Mouse (Mus musculus) embryo, embryonic 11 days (tissue): ENCODE results near the gene Scrn3.

Experiments used
- DNase-seq: peaks from one replicate; pipeline ENCODE4 v3.0.0-alpha.2; 2015

The Scrn3 gene

DNA sequence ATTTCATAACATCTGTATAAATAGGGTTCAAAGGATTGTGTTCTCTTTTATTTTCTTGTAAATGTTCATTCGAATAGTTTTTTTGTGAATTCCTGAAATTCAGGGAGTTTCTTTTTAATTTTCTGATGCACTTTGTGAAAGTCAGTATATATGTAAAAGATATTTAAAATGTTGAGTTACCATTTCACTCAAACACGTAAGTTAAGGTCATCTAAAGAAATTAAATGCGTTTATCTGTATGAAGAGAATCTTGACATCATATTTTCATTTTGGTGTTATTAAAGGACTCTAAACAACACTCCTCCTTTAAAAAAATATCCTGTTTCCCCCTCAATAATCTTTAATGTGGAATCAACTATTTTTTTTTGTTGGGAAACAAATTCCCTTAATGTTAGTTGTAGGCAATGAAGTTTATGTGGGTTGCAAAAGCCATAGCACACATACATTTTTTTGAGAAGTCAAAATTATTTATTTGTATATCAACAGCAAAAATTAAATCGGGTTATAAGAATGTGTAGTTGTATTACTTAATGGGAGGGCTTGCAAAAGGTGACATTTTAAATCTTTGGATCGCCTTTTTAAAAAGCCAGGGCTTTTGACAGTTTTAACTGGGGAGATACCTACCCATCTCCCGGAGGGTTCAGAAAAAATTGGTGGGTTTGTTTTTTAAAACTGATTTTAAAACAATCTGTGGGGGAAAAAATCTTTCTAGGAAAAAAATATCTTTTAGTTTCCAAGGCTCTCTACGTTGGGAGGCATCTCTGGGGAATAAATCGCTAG, 37.0 kb upstream of the Scrn3 start:
- peak; percentile 16 for DNase-seq

DNA sequence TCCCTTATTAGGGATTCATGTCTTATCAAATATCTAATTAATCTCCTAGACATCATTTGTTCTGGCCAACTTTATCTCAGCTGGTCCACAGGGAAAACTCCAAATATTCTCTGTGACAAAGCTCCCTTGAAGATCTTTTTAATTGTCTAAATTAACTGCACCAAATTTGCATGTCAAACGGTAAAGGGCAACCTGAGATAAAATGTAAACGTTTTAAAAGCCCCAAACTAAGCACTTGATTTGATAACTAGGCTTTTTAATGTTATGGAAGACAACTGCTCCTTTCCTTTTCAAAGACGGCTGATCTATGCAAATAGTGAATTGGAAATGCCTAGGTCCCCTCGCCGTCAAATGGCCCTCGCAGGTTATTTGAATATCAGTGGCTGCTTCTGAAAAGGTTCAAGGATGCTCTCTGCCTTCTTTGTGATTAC, 36.2 kb upstream of the Scrn3 start:
- DNase-seq, result peak; percentile 68

DNA sequence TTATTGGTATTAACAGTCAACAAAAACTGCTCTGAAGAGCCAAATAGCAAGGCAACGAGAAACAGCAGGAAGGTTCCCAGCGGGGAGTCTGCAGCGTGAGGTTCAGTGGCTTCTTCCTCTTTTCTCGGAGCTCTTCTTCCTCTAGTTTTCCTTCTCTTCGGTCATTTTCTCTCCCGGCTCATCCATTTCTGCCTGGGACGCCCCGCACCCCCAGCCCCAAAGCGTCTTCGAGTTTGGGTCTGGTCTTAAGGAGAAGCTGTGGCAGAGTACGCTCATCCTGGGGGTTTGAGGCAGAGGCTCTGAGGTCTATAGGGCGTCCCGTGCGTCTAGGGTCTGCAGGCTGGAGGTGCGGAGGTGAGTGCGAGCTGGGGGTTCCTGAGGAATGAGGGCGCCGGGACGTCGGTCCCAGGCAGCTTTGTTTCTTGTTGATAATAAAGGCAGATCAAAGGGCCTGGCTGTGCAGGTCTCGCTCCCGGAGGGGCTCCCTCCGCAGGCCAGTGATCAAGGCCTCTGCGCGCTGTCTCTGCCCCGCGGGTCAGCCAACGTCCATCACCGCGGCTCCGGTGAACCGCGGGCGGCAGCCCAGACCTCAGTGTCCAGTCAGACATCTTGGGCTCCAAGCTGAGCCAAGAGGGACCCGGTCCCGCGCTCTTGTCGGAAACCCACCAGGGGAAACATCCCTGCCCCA, 35.2 kb upstream of the Scrn3 start:
- peak; percentile 66 for DNase-seq

DNA sequence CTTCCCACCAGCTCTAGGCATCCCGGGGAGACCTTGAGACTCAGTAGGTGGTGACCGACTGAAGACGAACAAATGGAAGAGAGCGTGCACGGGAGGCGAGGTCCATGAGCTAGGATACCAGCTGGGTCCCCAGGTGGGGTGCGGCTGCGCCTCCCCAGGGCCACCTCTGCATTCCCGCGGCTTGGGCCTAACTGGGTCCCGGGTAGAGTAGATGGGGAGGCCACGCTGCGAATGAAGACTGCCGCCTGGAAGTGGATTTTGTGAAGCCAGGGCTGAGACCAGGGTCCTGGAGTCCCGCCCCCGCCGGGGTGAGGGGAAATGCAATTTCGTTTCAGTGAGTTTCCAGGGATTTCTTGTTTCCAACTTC, 34.7 kb upstream of the Scrn3 start:
- peak; percentile 50 for DNase-seq

- DNase-seq, result peak; percentile 96
Observed at GRCm38 (mm10) chr2:73278131-73278854, 34.1 kb upstream of the Scrn3 start.

DNA sequence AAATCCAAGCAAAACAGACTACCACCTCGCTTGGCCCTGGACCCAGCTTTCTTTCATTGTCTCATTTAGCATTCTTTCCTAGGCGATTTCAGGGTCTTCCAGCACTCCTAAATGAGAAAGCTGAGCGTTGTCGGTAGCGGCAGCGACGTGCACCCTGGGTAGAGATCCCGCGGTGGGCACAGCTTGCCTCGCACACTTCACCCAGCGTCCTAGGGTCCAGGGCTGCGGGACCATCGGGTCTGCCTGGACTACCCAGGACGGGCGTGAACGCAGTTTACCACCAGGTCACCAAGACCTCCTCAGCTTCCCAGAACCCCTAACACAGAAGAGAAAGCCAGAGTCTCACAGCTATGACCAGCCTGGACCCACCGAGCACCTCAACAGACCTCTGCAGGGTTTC, 33.5 kb upstream of the Scrn3 start:
- peak; percentile 44 for DNase-seq

- DNase-seq, result peak; percentile 60
Observed at GRCm38 (mm10) chr2:73279271-73280038, 32.9 kb upstream of the Scrn3 start.

- peak; percentile 47 for DNase-seq
Observed at GRCm38 (mm10) chr2:73280356-73281047, 31.9 kb upstream of the Scrn3 start.

- peak; percentile 39 for DNase-seq
Observed at GRCm38 (mm10) chr2:73281048-73281661, 31.2 kb upstream of the Scrn3 start.

DNA sequence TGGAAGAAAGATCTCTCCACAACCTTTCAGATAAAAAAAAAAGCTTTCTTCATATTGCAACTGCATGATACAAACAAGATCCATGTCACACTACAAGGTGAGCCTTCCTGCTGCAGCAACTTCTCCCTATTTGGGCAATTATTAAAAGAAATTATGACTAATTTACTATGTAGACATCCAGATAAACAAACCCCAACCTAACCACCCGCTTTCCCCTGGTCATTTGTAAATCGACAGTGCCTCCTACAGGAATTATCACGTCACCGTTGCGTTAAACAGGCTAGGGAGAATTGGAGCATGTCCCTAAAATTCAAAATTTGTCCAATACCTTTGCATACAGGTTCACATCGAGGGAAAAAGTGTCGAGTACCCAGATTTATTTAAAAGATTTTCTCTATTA, 30.7 kb upstream of the Scrn3 start:
- DNase-seq, result peak; percentile 70

- peak; percentile 81 for DNase-seq
Observed at GRCm38 (mm10) chr2:73285630-73286029, 26.8 kb upstream of the Scrn3 start.

- no peak for DNase-seq
Observed at GRCm38 (mm10) chr2:73291130-73291529, 21.3 kb upstream of the Scrn3 start.

- DNase-seq, result no peak
Observed at GRCm38 (mm10) chr2:73295023-73295422, 17.4 kb upstream of the Scrn3 start.

GRCm38 (mm10) chr2:73298154-73298553, 14.2 kb upstream of the Scrn3 start:
- DNase-seq, result no peak

DNA sequence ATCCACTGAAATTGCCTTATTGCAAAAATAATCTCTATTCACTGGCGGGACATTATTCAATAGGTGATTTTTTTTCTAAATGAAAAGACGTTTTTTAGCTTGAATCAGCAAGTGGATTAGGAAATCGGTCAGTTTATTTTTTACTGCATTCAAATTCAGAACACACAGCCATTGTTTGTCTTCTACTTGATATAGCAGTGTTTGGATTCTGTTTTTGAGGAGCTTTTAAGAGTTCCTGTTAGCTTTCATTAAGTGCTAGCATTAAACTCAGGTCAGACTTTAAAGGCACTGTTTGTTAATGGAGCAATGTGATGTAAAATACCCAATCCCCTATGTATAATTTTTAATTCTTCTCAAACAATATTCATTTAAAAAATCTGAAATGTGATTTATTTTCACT, 13.6 kb upstream of the Scrn3 start:
- DNase-seq, result no peak

DNA sequence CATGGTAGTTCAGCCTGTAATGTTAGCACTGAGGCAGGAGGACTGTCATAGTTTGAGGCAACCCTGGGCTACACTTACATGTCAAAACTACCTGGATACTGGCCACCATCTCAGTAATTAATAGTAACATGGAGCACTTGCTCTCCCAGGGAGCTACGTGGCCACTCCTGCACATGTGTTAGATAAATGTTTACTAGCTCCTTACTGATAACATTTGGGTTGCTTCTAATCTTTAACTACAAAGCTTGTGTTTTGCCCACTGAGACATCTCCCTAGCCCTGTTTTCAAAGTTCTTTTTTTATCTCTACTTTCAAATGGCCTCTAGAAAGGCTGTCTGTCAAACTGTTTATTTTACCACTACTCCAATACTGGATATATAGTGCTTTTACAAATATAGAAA, 10.4 kb upstream of the Scrn3 start:
- DNase-seq, result no peak

DNA sequence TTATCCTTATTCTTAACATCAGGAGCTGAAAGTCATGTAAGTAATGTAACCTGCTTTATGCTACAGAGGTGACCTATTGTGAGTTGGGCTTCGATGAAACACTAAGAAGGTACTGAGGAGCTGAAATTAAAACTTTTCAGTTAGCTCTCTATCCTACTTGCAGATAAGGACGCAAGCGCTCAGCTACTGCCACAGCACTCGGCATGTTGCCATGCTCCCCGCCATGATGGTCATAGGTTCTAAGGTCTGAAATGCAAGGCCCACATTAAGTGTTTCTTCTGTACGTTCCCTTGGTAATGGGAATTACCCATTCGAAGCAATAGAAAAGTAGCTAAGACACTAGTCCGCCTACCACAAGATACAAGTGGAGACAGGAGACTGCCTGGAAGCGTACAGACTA, 9.7 kb upstream of the Scrn3 start:
- no peak for DNase-seq

DNA sequence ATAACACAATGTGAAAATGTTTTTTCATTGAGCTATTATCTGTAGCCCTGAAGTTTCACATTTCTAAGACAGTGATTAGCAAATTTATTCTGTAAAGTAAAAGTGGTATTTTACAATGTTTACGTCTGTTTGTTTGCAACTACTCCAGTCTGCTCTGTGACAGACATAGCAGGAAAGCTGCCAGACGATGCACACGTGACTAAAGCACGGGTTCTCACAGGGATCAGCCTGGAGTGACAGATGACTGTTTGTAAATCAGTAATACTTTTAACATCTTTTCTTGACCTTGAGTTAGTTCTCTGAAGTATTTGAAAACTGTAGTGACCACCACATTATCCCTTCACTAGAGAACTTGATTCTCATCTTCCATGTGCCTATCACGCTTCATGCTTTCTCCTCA, 7.9 kb upstream of the Scrn3 start:
- no peak for DNase-seq

DNA sequence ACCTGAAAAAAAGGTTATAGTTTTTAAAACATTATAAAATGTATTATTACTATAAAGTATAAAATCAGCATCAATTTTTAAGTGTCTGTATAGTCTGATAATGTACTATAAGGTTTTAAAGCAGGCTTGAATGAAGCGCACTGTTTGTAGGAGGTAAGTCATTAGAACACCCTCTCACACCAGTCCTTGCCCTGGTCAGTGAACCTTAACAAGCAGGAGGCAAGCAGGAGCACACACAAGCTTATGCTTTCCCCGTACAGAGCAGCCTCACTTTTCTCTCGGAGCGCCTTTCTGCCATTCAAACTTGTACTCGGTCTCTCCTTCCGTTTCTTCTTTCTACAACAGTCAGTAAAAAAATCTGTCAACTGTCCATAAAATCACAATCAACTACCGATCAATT, 6.4 kb upstream of the Scrn3 start:
- no peak for DNase-seq

DNA sequence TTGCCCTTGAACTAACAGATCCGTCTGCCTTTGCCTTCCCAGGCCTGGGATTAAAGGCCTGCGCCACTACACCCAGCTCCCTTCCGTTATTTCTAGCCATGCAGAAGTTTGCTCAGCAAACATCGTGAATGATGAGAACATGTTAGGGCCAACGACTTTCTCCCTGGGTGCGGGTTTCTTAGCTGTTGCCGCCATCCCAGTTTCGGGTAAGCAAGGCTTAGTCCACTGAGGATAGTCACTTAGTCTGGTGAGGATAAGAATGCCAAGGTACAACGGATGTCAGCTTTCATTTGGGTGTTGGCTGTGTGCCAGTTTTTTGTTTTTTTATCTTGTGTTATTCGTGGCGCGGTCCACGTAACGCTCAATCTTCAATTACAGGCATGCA, 708 bp downstream of the Scrn3 start:
- peak; percentile 41 for DNase-seq

DNA sequence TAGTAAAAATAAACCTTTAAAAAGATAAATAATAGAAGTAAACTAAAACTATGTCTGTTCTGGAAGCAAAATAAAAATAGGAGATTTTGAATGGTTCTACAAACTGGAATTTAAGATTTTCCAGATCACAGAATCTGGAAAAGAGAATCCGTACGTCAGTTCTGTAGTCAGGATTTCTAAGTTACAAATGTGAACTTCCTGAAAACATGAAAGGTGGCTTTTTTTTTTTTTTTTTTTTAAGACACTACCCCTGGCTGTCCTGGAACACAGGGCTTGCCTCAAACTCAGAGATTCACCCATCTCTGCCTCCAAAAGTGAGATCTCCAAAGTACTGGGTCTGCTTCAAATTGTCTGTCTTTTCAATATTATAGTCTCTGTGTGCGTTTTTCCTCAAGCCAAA, 1.9 kb downstream of the Scrn3 start:
- no peak for DNase-seq

- no peak for DNase-seq
Observed at GRCm38 (mm10) chr2:73317426-73317825, 5.0 kb downstream of the Scrn3 start.
